Mouse (Mus musculus) thymus, adult 2 months (tissue): ENCODE data around the gene Ywhaq.

ENCODE experiments used
- CTCF ChIP-seq: fragments of 200-500 bp; IDR thresholded peaks from 2 replicates; pipeline ENCODE4 v1.5.1; 2012; ENCODE audit warnings: mild to moderate bottlenecking, control low read depth, low read length, moderate library complexity, borderline replicate concordance; ENCODE audit not compliant: control insufficient read depth, poor library complexity, insufficient read depth; ENCODE audit errors: extremely low read depth
- POLR2A ChIP-seq: fragments of 200-500 bp; IDR thresholded peaks from 2 replicates; pipeline ENCODE4 v1.6.1; 2012; ENCODE audit warnings: mild to moderate bottlenecking, low read length, control low read depth, moderate library complexity; ENCODE audit not compliant: control insufficient read depth, poor library complexity, insufficient read depth; ENCODE audit errors: extremely low read depth

GRCm38 (mm10) chr12:21443783-21444182 lies 26.3 kb upstream of the Ywhaq start:
- TF ChIP-seq POLR2A, result no peak
- TF ChIP-seq CTCF, result no peak
